In the genomic region with DNA sequence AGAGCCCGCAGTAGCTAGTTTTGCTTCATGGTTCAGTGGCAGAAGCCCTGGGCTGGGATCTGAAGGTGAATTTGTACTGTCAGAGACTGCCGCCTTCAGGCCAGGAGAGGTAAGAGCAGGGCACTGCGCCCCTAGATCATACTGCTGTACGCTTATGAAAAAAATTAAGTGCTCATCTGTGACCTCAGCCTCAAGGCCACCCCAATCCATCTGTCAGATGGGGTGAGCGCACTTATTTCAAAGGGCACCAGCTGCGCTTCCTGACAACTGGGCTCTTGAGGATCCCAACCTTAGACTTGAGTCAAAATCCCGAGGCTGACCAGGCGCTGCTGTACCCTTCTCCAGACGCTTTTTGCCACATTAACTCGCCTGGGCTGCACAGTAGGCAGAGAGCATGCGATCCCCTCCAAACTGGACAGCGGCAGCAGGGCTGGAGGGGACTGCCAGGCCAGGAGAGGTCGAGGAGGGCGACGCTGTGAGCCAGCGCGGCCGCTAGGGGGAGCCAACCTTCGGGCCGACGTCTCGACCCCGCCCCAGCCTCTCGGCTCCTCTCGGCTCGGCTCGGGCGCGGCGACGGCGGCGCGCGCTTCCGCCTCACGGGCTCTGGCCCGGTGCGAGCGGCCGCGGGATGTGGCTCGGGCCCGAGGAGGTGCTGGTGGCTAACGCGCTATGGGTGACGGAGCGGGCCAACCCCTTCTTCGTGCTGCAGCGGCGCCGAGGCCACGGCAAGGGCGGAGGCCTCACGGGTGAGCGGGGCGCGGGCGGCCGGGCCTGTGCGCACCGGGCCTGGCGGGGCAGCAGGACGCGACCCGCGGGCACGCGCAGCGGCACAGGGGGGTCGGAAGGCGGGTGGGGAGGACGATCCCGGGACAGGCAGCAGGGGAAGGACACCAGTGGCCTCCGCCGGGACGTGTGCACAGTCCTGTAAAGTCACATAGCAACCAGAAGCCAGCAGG, we compare ENCODE assay signal across 8 mouse cellular contexts. TPM values are rescaled to one million over a fixed set of nuclear protein-coding genes. Genes with fewer than 3 reads are reported as not detected.
DNase-seq lines count a peak whose midpoint lies in the region; ATAC-seq lines count a peak whose summit lies in the region.

A gene (plus strand): TSS at position 586 of the 956 bp plus-strand sequence.

- H3K9me3 ChIP-seq in intestine, embryonic 14.5 days (ENCODE audit: control insufficient read depth, low read length), result no peaks in the 10 kb centered on the region

- intact Hi-C loops in left cerebral cortex, postnatal 14 days (cut with DNase I), result loop anchor here (1.0 to 5.0 kb wide), 2 partner anchors 104 to 145 kb away; a partner anchor contains a TSS

- H3K4me1 ChIP-seq in intestine, embryonic 14.5 days (replicated peaks; ENCODE audit: control insufficient read depth, insufficient read depth, low read length), result peaks cover 13% of the 10 kb centered on the region

- H3K27ac ChIP-seq in intestine, embryonic 14.5 days (ENCODE audit: low read depth), result peak within 1 kb of the TSS; percentile 81

- peak; percentile 94 to 98 for DNase-seq in adrenal gland, adult (ENCODE audit: inconsistent age in 2 of 2, low spot score in 1 of 2)
- DNase-seq in embryo, embryonic 10.5 days (ENCODE audit: low spot score), result peak; percentile 93
- peak; percentile 89 for DNase-seq in gastrocnemius, postnatal 25 days
- peak; percentile 94 for DNase-seq in intestine, embryonic 14.5 days (ENCODE audit: low spot score)
- DNase-seq in left cerebral cortex, postnatal 14 days (ENCODE audit: low spot score in 2 of 2), result peak; percentile 90 to 91
- peak; percentile 92 for DNase-seq in mesoderm, embryonic 11.5 days (ENCODE audit: low read depth, low spot score)
- peak; percentile 78 to 79 for DNase-seq in right cerebral cortex, postnatal 36 days (ENCODE audit: low spot score in 2 of 2)
- DNase-seq in yolk sac, embryonic 10.5 days (ENCODE audit: low spot score), result peak; percentile 88

- WGBS in intestine, embryonic 14.5 days, result under 1% methylated on average over 77 of the region's 77 CpGs

- ATAC-seq in intestine, embryonic 14.5 days (replicated peaks; ENCODE audit: low FRiP score, low TSS enrichment, low read depth), result peak; percentile 92

- H3K27me3 ChIP-seq in intestine, embryonic 14.5 days (replicated peaks; ENCODE audit: control insufficient read depth, insufficient read depth, low read length), result no peaks in the 10 kb centered on the region

- H3K36me3 ChIP-seq in intestine, embryonic 14.5 days (ENCODE audit: control insufficient read depth, insufficient read depth, low read length), result peaks cover 6% of the 10 kb centered on the region; the same call in 1 of the 2 replicates

- peak within 1 kb of the TSS; percentile 74 for H3K4me3 ChIP-seq in intestine, embryonic 14.5 days (ENCODE audit: low read depth, low read length)

- peak within 1 kb of the TSS; percentile 76 for H3K4me2 ChIP-seq in intestine, embryonic 14.5 days (ENCODE audit: low read length)

- peak within 1 kb of the TSS; percentile 98 for H3K9ac ChIP-seq in intestine, embryonic 14.5 days (ENCODE audit: low read length)

RNA-seq across cellular contexts. Expression of the gene that starts here (rescaled TPM):
- total RNA-seq in gastrocnemius, postnatal 25 days (2021), result 10 to 100 TPM; 19.8 to 27.3 TPM
- 37.3 and 41.4 TPM in 2 replicates for polyA plus RNA-seq in intestine, embryonic 14.5 days (2014; fragmentation: Nextera tagmentation; extraction: Ambion mirVana)
- 100 to 1,000 TPM in 1 of 2 experiments, 10 to 100 TPM in 1; 90.3 to 103 TPM for total RNA-seq in left cerebral cortex, postnatal 14 days (2021)

Comparison
In these comparisons a context has a peak if more than half of its experiments do, and no peak if none do; other contexts are left out.
1. Peak in every context shown above with its lines: DNase-seq, ATAC-seq, H3K4me3 ChIP-seq and H3K27ac ChIP-seq.